Mouse (Mus musculus): ENCODE data around the gene Pm20d1. TPM values are rescaled to one million over a fixed set of nuclear protein-coding genes. Genes with fewer than 3 reads are reported as not detected.

Pm20d1 gene
- total and polyA plus RNA-seq, 3 experiments: 0.16 TPM; not detected in 2

DNA sequence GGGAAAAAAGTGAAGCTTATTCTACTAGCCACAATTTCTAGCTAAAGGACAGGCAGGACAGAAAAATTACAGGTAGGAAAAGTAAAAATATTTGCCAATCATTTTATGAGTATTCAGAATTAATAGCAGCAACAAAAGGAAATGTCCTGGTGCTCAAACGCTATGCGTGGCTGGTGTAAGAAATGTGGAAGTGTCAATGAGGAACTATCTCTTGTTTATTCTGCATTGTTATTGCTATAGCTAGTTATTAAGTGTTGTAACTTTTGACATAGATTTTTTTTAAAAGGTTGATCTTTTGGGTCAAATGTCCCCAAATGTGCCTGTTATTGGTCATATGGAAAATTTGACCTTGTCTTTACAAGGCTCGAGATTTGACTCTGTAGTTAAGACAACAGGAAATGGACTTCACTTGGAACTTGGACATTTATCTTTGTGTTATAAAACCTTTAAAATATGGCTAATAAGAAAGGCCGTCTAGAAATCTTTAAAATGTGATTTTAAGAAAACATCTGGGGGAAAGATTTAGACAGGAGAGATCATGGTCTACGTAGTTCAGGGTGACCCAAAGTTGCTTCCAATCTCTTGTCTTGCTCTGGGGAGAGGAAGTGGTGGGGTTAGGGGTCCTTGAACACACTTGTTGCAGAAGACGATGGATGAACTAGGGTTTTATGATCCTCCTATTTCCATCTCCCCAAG lies 69.3 kb downstream of the Pm20d1 start:
- no peak for DNase-seq (ENCODE audit: low spot score)
- ATAC-seq (ENCODE audit: extremely low read depth, insufficient number of reproducible peaks, low FRiP score, poor library complexity, severe bottlenecking): no peak

DNA sequence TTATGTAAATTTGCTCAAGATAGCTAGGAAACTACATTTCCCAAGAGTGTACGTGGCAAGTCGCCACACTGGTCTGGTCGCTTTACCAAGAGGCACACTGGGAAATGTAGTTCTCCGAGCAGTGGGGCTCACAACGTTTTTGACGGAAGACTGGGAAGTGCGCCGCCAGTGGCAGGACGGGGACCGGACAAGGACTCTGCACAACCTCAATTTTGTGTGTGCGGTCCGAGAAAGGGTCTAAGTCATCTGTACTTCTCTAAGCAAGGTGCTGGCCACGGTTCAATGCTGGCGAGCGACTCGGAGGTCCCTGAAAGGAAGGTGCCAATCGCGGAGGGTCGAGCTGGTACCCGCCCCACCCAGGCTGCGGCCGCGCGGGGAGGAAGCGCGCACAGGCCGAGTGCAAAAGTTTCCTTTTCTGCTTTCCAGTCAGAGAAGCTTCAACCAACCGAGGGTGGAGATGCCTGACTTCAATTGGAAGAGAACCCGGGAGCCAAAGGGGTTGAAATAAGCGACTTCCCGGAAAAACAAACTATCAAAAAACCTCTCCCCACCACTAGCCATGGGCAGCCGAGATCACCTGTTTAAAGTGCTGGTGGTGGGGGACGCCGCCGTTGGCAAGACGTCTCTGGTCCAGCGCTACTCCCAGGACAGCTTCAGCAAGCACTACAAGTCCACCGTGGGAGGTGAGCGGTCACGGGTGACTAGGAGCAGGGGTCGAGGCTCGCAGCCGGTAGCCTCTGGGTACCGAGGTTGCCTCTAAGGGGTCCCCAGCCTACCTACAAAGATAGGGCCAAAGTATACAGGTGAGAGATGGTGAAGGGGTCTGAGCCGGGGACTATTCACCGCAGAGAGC lies 70.1 kb downstream of the Pm20d1 start, which contains the start of gene Rab29:
Rab29 (plus strand) TSS at position 132 of the 853 bp plus-strand sequence.
- DNase-seq (ENCODE audit: low spot score): no peak
- H3K4me3 ChIP-seq (ENCODE audit: low read depth, low read length): no peak within 1 kb of the TSS
- peaks cover 29% of the 10 kb centered on the region for H3K27me3 ChIP-seq (ENCODE audit: insufficient read depth, low read length)
- no peak for ATAC-seq (ENCODE audit: extremely low read depth, insufficient number of reproducible peaks, low FRiP score, poor library complexity, severe bottlenecking)
- H3K4me1 ChIP-seq (ENCODE audit: insufficient read depth, low read depth, low read length): no peaks in the 10 kb centered on the region
- H3K9me3 ChIP-seq (replicated peaks): no peaks in the 10 kb centered on the region
- H3K36me3 ChIP-seq (replicated peaks): no peaks in the 10 kb centered on the region
- TF ChIP-seq TAL1 (conservative IDR thresholded peaks at IDR 0.05; ENCODE audit: low read depth, low read length): no peak
- TF ChIP-seq GATA2 (IDR thresholded peaks at IDR 0.05; ENCODE audit: borderline replicate concordance, low read depth, low read length): no peak
- no peak for TF ChIP-seq CTCF (IDR thresholded peaks at IDR 0.05; ENCODE audit: low read depth, low read length)
- TF ChIP-seq POLR2AphosphoS5 (IDR thresholded peaks at IDR 0.05; ENCODE audit: insufficient replicate concordance, low read depth, low read length): no peak
- TF ChIP-seq GATA1 (IDR thresholded peaks at IDR 0.05; ENCODE audit: borderline replicate concordance, low read length): no peak

More for the DNA sequence above, 69.3 kb downstream of the Pm20d1 start:
- Histone ChIP-seq H3K9me3 (replicated peaks) (no peaks in the 10 kb centered on the region), H3K27me3 (ENCODE audit: insufficient read depth, low read length) (peaks cover 33% of the 10 kb centered on the region), H3K4me1 (ENCODE audit: insufficient read depth, low read depth, low read length) (no peaks in the 10 kb centered on the region), H3K36me3 (replicated peaks) (no peaks in the 10 kb centered on the region), H3K4me3 (ENCODE audit: low read depth, low read length) (no peak overlapping the region)
- TF ChIP-seq CTCF (IDR thresholded peaks at IDR 0.05; ENCODE audit: low read depth, low read length): no peak
- TF ChIP-seq GATA2 (IDR thresholded peaks at IDR 0.05; ENCODE audit: borderline replicate concordance, low read depth, low read length): no peak
- no peak for TF ChIP-seq POLR2AphosphoS5 (IDR thresholded peaks at IDR 0.05; ENCODE audit: insufficient replicate concordance, low read depth, low read length)
- TF ChIP-seq GATA1 (IDR thresholded peaks at IDR 0.05; ENCODE audit: borderline replicate concordance, low read length): no peak
- TF ChIP-seq TAL1 (conservative IDR thresholded peaks at IDR 0.05; ENCODE audit: low read depth, low read length): no peak

GRCm38 (mm10) chr1:131867946-131868290 lies 70.7 kb downstream of the Pm20d1 start:
- no peak for DNase-seq (ENCODE audit: low spot score)
- H3K4me1 ChIP-seq (ENCODE audit: insufficient read depth, low read depth, low read length): no peaks in the 10 kb centered on the region
- H3K9me3 ChIP-seq (replicated peaks): no peaks in the 10 kb centered on the region
- H3K36me3 ChIP-seq (replicated peaks): no peaks in the 10 kb centered on the region
- peaks cover 26% of the 10 kb centered on the region for H3K27me3 ChIP-seq (ENCODE audit: insufficient read depth, low read length)
- TF ChIP-seq TAL1 (conservative IDR thresholded peaks at IDR 0.05; ENCODE audit: low read depth, low read length) (no peak), CTCF (IDR thresholded peaks at IDR 0.05; ENCODE audit: low read depth, low read length) (no peak), GATA1 (IDR thresholded peaks at IDR 0.05; ENCODE audit: borderline replicate concordance, low read length) (no peak), POLR2AphosphoS5 (IDR thresholded peaks at IDR 0.05; ENCODE audit: insufficient replicate concordance, low read depth, low read length) (no peak), GATA2 (IDR thresholded peaks at IDR 0.05; ENCODE audit: borderline replicate concordance, low read depth, low read length) (no peak)
- no peak overlapping the region for H3K4me3 ChIP-seq (ENCODE audit: low read depth, low read length)
- no peak for ATAC-seq (ENCODE audit: extremely low read depth, insufficient number of reproducible peaks, low FRiP score, poor library complexity, severe bottlenecking)

- Histone ChIP-seq H3K4me1 (ENCODE audit: insufficient read depth, low read depth, low read length) (no peaks in the 10 kb centered on the region), H3K36me3 (replicated peaks) (no peaks in the 10 kb centered on the region), H3K27me3 (ENCODE audit: insufficient read depth, low read length) (peaks cover 26% of the 10 kb centered on the region), H3K4me3 (ENCODE audit: low read depth, low read length) (no peak overlapping the region), H3K9me3 (replicated peaks) (no peaks in the 10 kb centered on the region)
- ATAC-seq (ENCODE audit: extremely low read depth, insufficient number of reproducible peaks, low FRiP score, poor library complexity, severe bottlenecking): no peak
- no peak for DNase-seq (ENCODE audit: low spot score)
- TF ChIP-seq CTCF (IDR thresholded peaks at IDR 0.05; ENCODE audit: low read depth, low read length) (no peak), GATA1 (IDR thresholded peaks at IDR 0.05; ENCODE audit: borderline replicate concordance, low read length) (no peak), TAL1 (conservative IDR thresholded peaks at IDR 0.05; ENCODE audit: low read depth, low read length) (no peak), GATA2 (IDR thresholded peaks at IDR 0.05; ENCODE audit: borderline replicate concordance, low read depth, low read length) (no peak), POLR2AphosphoS5 (IDR thresholded peaks at IDR 0.05; ENCODE audit: insufficient replicate concordance, low read depth, low read length) (no peak)
These were observed 72.4 kb downstream of the Pm20d1 start for GRCm38 (mm10) chr1:131869561-131869960.

Other genes starting within 250 kb of the Pm20d1 start
- not detected in 2 replicates for gene Avpr1b, start 198.1 kb upstream of the Pm20d1 start, total RNA-seq (2014; fragmentation: Nextera tagmentation)
- 0.17 and 0.33 TPM in 2 replicates for gene Avpr1b, start 198.1 kb upstream of the Pm20d1 start, total RNA-seq (2017)
- gene Avpr1b, start 198.1 kb upstream of the Pm20d1 start, polyA plus RNA-seq (2012): not detected in 2 replicates
- 1,974 and 2,087 TPM in 2 replicates for gene Ctse, start 159.1 kb upstream of the Pm20d1 start, total RNA-seq (2014; fragmentation: Nextera tagmentation)
- 482 and 539 TPM in 2 replicates for gene Ctse, start 159.1 kb upstream of the Pm20d1 start, total RNA-seq (2017)
- gene Ctse, start 159.1 kb upstream of the Pm20d1 start, polyA plus RNA-seq (2012): 163 and 246 TPM in 2 replicates
- gene Rab7b, start 108.7 kb upstream of the Pm20d1 start, total RNA-seq (2014; fragmentation: Nextera tagmentation): not detected in 2 replicates
- 0.38 and 0.93 TPM in 2 replicates for gene Rab7b, start 108.7 kb upstream of the Pm20d1 start, total RNA-seq (2017)
- 0.03 TPM in 1 of 2 replicates, not detected in the other for gene Rab7b, start 108.7 kb upstream of the Pm20d1 start, polyA plus RNA-seq (2012)
- gene Slc26a9, start 53.4 kb upstream of the Pm20d1 start, total RNA-seq (2014; fragmentation: Nextera tagmentation): 1.9 and 3.2 TPM in 2 replicates
- 0.98 and 0.99 TPM in 2 replicates for gene Slc26a9, start 53.4 kb upstream of the Pm20d1 start, total RNA-seq (2017)
- 0.11 and 0.17 TPM in 2 replicates for gene Slc26a9, start 53.4 kb upstream of the Pm20d1 start, polyA plus RNA-seq (2012)
- 11.8 and 21.0 TPM in 2 replicates for gene Slc41a1, start 30.1 kb downstream of the Pm20d1 start, total RNA-seq (2014; fragmentation: Nextera tagmentation)
- 6.8 and 7.1 TPM in 2 replicates for gene Slc41a1, start 30.1 kb downstream of the Pm20d1 start, total RNA-seq (2017)
- gene Slc41a1, start 30.1 kb downstream of the Pm20d1 start, polyA plus RNA-seq (2012): 7.2 and 7.8 TPM in 2 replicates
- gene Rab29, start 69.8 kb downstream of the Pm20d1 start, total RNA-seq (2014; fragmentation: Nextera tagmentation): not detected in 2 replicates
- gene Rab29, start 69.8 kb downstream of the Pm20d1 start, total RNA-seq (2017): 0.58 TPM in 1 of 2 replicates, not detected in the other
- not detected in 2 replicates for gene Rab29, start 69.8 kb downstream of the Pm20d1 start, polyA plus RNA-seq (2012)
- gene Nucks1, start 113.2 kb downstream of the Pm20d1 start, total RNA-seq (2014; fragmentation: Nextera tagmentation): 376 and 404 TPM in 2 replicates
- gene Nucks1, start 113.2 kb downstream of the Pm20d1 start, total RNA-seq (2017): 405 and 507 TPM in 2 replicates
- gene Nucks1, start 113.2 kb downstream of the Pm20d1 start, polyA plus RNA-seq (2012): 35.2 and 38.1 TPM in 2 replicates
- gene Slc45a3, start 165.6 kb downstream of the Pm20d1 start, total RNA-seq (2014; fragmentation: Nextera tagmentation): 36.9 and 48.1 TPM in 2 replicates
- gene Slc45a3, start 165.6 kb downstream of the Pm20d1 start, total RNA-seq (2017): 51.4 and 56.6 TPM in 2 replicates
- 12.3 and 14.4 TPM in 2 replicates for gene Slc45a3, start 165.6 kb downstream of the Pm20d1 start, polyA plus RNA-seq (2012)
- 166 and 187 TPM in 2 replicates for gene Elk4, start 210.2 kb downstream of the Pm20d1 start, total RNA-seq (2014; fragmentation: Nextera tagmentation)
- gene Elk4, start 210.2 kb downstream of the Pm20d1 start, total RNA-seq (2017): 67.4 and 83.2 TPM in 2 replicates
- gene Elk4, start 210.2 kb downstream of the Pm20d1 start, polyA plus RNA-seq (2012): 4.1 and 5.1 TPM in 2 replicates